Mouse (Mus musculus): Measurements from ENCODE around the gene Gpr4. TPM values are rescaled to one million over a fixed set of nuclear protein-coding genes. Genes with fewer than 3 reads are reported as not detected.

Gene Gpr4
- polyA plus RNA-seq, 1 experiment = 3.3 TPM

GRCm38 (mm10) chr7:19197985-19198384, 14.4 kb upstream of the Gpr4 start:
- Histone ChIP-seq H3K27ac (ENCODE audit: insufficient read depth, low read length) (no peak overlapping the region), H3K9ac (ENCODE audit: low read depth, poor library complexity, severe bottlenecking) (no peak overlapping the region), H3K36me3 (ENCODE audit: control insufficient read depth, insufficient read depth, low read length, poor library complexity, severe bottlenecking) (0 out of 2 replicates have a peak, but pooled peaks cover 2% of the 10 kb centered on the region), H3K27me3 (ENCODE audit: control insufficient read depth, insufficient read depth, low read length, poor library complexity, severe bottlenecking) (no peaks in the 10 kb centered on the region), H3K4me1 (ENCODE audit: control insufficient read depth, insufficient read depth, low read length) (peaks cover 5% of the 10 kb centered on the region), H3K4me3 (ENCODE audit: low read depth, low read length) (no peak overlapping the region), H3K9me3 (replicated peaks; ENCODE audit: control insufficient read depth, insufficient read depth, low read length, poor library complexity, severe bottlenecking) (0 out of 2 replicates have a peak, but pooled peaks cover 3% of the 10 kb centered on the region)
- TF ChIP-seq POLR2A (IDR thresholded peaks at IDR 0.05; ENCODE audit: insufficient read depth, low read length) (no peak), CTCF (IDR thresholded peaks at IDR 0.05; ENCODE audit: low read depth, low read length) (peak; percentile 82)

GRCm38 (mm10) chr7:19201660-19202059, 10.7 kb upstream of the Gpr4 start:
- H3K27ac ChIP-seq (ENCODE audit: insufficient read depth, low read length) = peak overlapping the region; percentile 32
- H3K9ac ChIP-seq (ENCODE audit: low read depth, poor library complexity, severe bottlenecking) = peak overlapping the region; percentile 15; the same call in 1 of the 2 replicates
- peaks cover 5% of the 10 kb centered on the region for H3K4me1 ChIP-seq (ENCODE audit: control insufficient read depth, insufficient read depth, low read length)
- no peaks in the 10 kb centered on the region for H3K27me3 ChIP-seq (ENCODE audit: control insufficient read depth, insufficient read depth, low read length, poor library complexity, severe bottlenecking)
- peak overlapping the region; percentile 22 for H3K4me3 ChIP-seq (ENCODE audit: low read depth, low read length)
- TF ChIP-seq CTCF (IDR thresholded peaks at IDR 0.05; ENCODE audit: low read depth, low read length) = no peak
- TF ChIP-seq POLR2A (IDR thresholded peaks at IDR 0.05; ENCODE audit: insufficient read depth, low read length) = no peak
- TF ChIP-seq EP300 (IDR thresholded peaks at IDR 0.05; ENCODE audit: insufficient read depth, low read depth, low read length) = no peak
- no peaks in the 10 kb centered on the region for H3K9me3 ChIP-seq (replicated peaks; ENCODE audit: control insufficient read depth, insufficient read depth, low read length, poor library complexity, severe bottlenecking)
- no peaks in the 10 kb centered on the region for H3K36me3 ChIP-seq (ENCODE audit: control insufficient read depth, insufficient read depth, low read length, poor library complexity, severe bottlenecking)

DNA sequence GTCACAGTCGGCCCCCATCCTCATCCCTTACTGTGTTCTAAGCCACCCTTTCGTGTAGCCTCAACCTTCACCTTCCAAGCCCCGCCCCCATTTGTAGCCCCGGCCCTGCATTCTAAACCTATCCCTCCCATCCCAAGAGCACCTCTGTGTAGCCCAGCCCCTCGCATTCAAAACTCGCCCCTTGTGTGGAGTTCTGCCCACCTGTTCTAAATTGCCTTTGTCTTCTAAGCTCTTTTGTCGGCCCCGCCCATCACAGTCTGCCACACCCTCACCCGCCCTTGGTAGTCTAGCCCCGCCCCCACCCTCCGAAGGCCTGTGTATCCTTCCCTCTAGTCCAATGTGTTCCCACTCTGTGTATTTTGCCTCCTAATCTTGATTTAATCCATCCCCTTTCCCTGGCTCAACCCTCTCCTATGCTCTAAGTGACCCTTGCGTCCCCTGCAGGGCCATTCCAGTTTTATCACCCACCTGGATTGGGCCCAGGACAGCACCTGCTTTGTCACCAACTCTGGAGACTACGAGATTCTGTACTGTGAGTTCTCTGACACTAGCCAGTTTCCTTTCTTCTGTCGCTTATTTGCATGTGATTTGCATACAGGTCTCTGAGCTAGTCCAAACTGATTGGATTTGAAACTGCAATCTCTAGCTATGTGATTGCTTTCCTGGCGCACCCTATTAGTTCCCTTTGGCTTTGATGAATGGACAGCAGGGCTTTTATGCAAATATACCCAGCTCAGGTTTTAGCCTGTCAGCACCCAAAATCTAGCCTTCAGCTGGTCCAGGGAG, 10.1 kb upstream of the Gpr4 start:
- peak overlapping the region; percentile 15; the same call in 1 of the 2 replicates for H3K9ac ChIP-seq (ENCODE audit: low read depth, poor library complexity, severe bottlenecking)
- TF ChIP-seq POLR2A (IDR thresholded peaks at IDR 0.05; ENCODE audit: insufficient read depth, low read length) (no peak), EP300 (IDR thresholded peaks at IDR 0.05; ENCODE audit: insufficient read depth, low read depth, low read length) (no peak), CTCF (IDR thresholded peaks at IDR 0.05; ENCODE audit: low read depth, low read length) (no peak)
- H3K27me3 ChIP-seq (ENCODE audit: control insufficient read depth, insufficient read depth, low read length, poor library complexity, severe bottlenecking) = no peaks in the 10 kb centered on the region
- H3K4me1 ChIP-seq (ENCODE audit: control insufficient read depth, insufficient read depth, low read length) = peaks cover 5% of the 10 kb centered on the region
- peak overlapping the region; percentile 88 for H3K27ac ChIP-seq (ENCODE audit: insufficient read depth, low read length)
- H3K36me3 ChIP-seq (ENCODE audit: control insufficient read depth, insufficient read depth, low read length, poor library complexity, severe bottlenecking) = no peaks in the 10 kb centered on the region
- peak overlapping the region; percentile 22 for H3K4me3 ChIP-seq (ENCODE audit: low read depth, low read length)
- H3K9me3 ChIP-seq (replicated peaks; ENCODE audit: control insufficient read depth, insufficient read depth, low read length, poor library complexity, severe bottlenecking) = no peaks in the 10 kb centered on the region

GRCm38 (mm10) chr7:19208201-19208910, 4.0 kb upstream of the Gpr4 start:
- Histone ChIP-seq H3K36me3 (ENCODE audit: control insufficient read depth, insufficient read depth, low read length, poor library complexity, severe bottlenecking) (no peaks in the 10 kb centered on the region), H3K27me3 (ENCODE audit: control insufficient read depth, insufficient read depth, low read length, poor library complexity, severe bottlenecking) (no peaks in the 10 kb centered on the region), H3K27ac (ENCODE audit: insufficient read depth, low read length) (no peak overlapping the region), H3K9ac (ENCODE audit: low read depth, poor library complexity, severe bottlenecking) (no peak overlapping the region; the same call in 1 of the 2 replicates), H3K4me1 (ENCODE audit: control insufficient read depth, insufficient read depth, low read length) (peaks cover 2% of the 10 kb centered on the region), H3K9me3 (replicated peaks; ENCODE audit: control insufficient read depth, insufficient read depth, low read length, poor library complexity, severe bottlenecking) (no peaks in the 10 kb centered on the region), H3K4me3 (ENCODE audit: low read depth, low read length) (peak overlapping the region; percentile 35)
- TF ChIP-seq POLR2A (IDR thresholded peaks at IDR 0.05; ENCODE audit: insufficient read depth, low read length) (no peak), CTCF (IDR thresholded peaks at IDR 0.05; ENCODE audit: low read depth, low read length) (no peak), EP300 (IDR thresholded peaks at IDR 0.05; ENCODE audit: insufficient read depth, low read depth, low read length) (no peak)

GRCm38 (mm10) chr7:19208944-19209472, 3.3 kb upstream of the Gpr4 start:
- Histone ChIP-seq H3K4me1 (ENCODE audit: control insufficient read depth, insufficient read depth, low read length) (peaks cover 2% of the 10 kb centered on the region), H3K4me3 (ENCODE audit: low read depth, low read length) (no peak overlapping the region), H3K9me3 (replicated peaks; ENCODE audit: control insufficient read depth, insufficient read depth, low read length, poor library complexity, severe bottlenecking) (no peaks in the 10 kb centered on the region), H3K36me3 (ENCODE audit: control insufficient read depth, insufficient read depth, low read length, poor library complexity, severe bottlenecking) (no peaks in the 10 kb centered on the region), H3K27me3 (ENCODE audit: control insufficient read depth, insufficient read depth, low read length, poor library complexity, severe bottlenecking) (no peaks in the 10 kb centered on the region), H3K27ac (ENCODE audit: insufficient read depth, low read length) (no peak overlapping the region), H3K9ac (ENCODE audit: low read depth, poor library complexity, severe bottlenecking) (no peak overlapping the region; the same call in 1 of the 2 replicates)
- TF ChIP-seq EP300 (IDR thresholded peaks at IDR 0.05; ENCODE audit: insufficient read depth, low read depth, low read length) (no peak), CTCF (IDR thresholded peaks at IDR 0.05; ENCODE audit: low read depth, low read length) (peak; percentile 12)

Data from ES-Bruce4 (cell line).